Mouse (Mus musculus): ENCODE data around the gene Dhdh. TPM values are rescaled to one million over a fixed set of nuclear protein-coding genes. Genes with fewer than 3 reads are reported as not detected.
"Not testable (repeated sequence)": the region's sequence is repeated elsewhere in the genome, so short reads cannot be mapped to it uniquely, and the experiment has no call there.

Gene Dhdh
- 1 to 10 TPM; 3.5 to 4.7 TPM for total RNA-seq (2021)

DNA sequence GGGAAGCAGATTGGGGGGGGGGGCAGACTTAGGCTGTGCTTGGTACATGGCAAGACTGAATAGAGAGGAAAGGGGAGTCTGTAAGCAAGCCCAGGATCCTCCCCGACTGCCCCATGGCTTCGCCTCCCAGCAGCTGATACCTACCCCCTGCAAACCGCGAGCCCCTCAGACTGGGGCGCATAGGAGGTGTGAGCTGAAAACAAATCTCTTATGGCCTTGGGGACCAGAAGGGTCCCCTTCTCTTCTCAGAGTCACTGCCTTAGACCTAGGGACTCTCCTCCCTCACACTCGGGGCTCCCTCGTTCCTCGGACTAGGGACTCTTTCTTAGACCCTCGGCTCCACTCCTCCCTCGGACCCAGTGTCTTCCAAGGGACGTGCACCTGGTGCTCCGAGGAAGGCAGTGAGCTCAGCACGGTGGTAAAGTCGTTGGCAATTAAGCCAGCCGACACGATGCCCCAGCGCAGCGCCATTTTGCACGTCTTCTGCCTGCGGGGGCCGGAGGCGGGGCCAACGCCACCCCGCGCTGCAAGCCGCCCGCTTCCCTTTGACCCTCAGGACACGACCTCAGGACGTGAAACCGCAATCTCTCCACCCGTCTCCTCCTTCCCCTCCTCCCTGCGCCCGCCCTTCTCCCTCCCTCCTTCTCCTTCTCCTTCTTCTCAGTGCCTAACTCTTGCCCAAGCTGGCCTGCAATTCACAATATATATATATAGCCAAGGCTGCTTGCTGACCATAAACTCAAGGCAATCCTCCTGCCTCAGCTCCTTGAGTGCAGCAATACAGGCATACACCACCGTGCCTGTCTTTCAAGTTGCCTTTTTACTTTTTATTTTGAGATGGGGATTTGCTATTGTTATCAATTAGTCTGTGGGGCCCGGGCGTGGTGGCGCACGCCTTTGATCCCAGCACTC lies at the start of gene Dhdh:
TSS of gene Dhdh (minus strand) at position 513 of the 912 bp plus-strand sequence.
- DNase-seq, result peak; percentile 65

- DNase-seq, result no peak
These were observed 49.0 kb upstream of the Dhdh start for GRCm38 (mm10) chr7:45537602-45538001.

GRCm38 (mm10) chr7:45535676-45536075 lies 47.1 kb upstream of the Dhdh start:
- DNase-seq, result no peak

- peak; percentile 55 for DNase-seq
These were observed 42.0 kb upstream of the Dhdh start for GRCm38 (mm10) chr7:45530643-45531042.

DNA sequence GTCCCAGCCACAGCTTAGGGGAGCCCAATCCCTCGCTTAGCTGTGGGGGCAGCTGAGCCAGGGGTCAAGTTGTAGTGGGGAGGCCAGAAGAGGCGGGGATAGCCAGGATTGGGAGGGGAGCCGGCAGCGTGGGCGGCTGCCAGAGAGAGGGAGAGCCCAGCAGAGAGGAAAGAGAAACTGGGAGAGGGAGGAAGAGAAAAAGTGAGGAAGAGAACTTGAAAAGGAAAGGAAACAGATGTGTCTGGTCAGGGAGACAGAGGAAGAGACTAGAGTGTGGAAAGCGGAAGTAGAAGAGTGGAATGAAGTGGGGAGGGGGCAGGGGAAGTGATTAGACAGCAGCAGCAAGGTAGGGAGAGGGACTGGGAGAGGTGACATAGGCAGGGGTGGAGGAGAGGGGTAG lies 40.9 kb upstream of the Dhdh start:
- peak; percentile 57 for DNase-seq

GRCm38 (mm10) chr7:45527169-45527568 lies 38.6 kb upstream of the Dhdh start:
- DNase-seq, result not testable (repeated sequence)

DNA sequence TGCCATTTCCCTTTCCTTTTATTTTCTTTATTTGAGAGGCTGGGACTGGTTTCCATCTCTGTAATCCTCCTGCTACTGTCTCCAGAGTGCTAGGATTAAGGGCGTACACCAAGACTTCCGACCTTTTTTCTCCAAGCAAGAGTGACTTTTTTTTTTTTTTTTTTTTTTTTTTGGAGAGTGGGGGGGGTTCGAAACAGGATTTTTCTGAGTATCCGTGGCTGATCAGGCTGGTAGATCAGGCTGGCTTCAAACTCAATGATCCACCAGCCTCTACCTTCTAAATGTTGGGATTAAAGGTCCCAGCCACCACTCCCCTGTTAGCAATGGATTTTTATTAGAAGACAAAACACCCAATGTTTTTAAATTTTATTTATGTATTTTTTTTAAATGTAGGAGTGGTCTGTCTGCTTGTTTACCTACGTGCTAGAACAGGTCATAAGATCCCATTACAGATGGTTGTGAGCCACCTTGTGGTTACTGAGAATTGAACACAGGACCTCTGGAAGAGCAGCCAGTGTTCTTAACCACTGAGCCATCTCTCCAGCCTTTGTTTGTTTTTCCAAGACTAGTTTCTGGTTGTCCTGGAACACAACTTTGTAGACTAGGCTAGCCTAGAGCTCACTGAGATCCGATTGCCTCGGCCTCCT lies 38.0 kb upstream of the Dhdh start:
- DNase-seq, result no peak

DNA sequence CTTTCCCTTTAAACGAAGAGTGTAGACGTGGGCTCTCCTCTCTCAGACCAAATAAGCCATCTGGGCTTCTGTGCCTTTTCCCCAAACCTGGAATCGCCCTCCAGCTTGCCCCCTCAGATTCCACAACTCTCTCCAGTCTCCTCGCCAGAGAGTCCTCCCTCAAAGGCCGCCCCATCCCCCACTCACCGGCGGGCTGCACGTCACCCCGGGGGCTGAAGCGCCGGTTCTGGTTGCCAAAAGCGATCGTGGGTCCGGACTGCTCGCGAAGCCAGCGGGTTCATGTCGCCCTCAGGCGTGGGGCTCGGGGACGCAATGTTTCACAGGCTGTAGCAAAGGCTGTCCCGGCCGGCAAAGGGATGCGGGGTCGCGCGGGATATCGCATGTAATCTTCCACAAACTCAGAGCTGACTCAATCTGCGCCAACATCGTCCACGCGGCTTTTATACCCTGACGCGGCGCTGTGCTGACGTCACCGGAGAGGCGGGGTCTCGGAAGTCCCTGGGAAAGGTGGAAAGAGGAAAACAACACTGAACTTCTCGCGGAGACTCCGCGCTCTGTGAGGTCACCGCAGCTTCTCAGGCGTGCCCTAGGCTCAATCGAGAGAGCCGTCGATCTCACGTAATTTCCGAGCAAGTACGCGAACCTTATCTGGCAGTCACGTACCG lies 37.3 kb upstream of the Dhdh start, which contains the start of the genes Ppp1r15a and Plekha4:
TSS of gene Ppp1r15a (minus strand) at position 460 of the 665 bp plus-strand sequence.
TSS of gene Plekha4 (plus strand) at position 522 of the 665 bp plus-strand sequence.
- peak; percentile 97 for DNase-seq

DNA sequence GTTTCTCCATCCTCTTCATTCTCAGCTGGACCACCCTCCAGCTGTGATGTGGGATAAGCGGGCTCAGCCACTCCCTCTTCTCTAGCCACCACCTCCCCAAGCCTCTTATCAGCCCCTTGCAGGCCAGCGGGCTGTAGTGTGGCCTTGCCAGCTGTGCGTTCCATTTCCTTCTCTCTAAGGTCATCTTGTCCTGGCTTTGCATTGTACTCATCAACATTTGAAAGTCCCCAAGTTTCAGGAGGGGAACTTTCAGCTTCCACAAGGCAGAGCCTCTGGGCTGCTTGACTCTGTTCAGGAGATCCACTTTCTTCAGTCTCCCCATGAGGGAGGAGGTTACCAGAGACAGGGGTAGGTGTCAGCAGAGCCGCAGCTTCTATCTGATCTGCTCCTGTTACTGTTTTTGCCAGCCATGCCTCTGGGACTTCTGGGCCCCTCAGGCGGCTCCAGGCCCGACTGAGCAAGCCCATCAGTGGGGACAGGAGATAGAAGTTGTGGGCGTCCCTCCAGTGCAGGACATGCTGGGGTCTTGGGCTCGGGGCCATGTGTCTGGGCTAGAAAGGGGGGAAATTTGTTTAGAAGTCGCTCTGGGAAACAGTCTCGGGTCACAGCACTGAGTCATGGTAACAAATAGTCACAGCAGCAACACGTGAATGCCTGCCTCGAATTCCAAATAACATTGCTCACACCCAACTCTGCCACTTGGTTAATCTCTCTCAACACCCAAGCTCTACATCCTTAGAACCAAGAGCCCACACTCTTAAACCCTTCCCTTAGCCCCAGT lies 36.4 kb upstream of the Dhdh start:
- DNase-seq, result peak; percentile 56

DNA sequence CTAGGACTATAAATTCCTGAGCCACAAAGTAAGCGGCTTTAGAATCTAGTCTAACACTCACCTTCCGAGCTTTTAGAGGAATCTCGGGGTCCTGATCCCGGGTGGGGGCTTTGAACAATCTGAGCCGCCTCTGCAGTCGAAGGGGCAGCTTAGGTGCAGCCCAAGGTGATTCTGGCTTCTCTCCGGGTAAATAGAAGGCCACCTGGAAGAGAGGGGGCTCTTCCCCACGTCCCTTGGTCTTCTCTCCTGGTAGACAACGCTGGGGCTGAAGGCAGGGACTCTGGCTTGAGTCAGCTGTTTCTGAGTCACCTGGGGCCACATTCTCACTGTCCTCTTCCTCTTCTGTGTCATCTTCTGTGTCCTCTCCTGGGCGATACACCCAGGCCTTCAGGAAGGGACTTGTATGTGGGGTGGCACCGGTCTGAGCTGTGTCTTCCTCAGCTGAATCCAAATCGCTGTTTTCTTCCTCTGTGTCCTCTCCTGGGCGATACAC lies 35.1 kb upstream of the Dhdh start:
- no peak for DNase-seq

GRCm38 (mm10) chr7:45522957-45523676 lies 34.5 kb upstream of the Dhdh start:
- DNase-seq, result no peak

DNA sequence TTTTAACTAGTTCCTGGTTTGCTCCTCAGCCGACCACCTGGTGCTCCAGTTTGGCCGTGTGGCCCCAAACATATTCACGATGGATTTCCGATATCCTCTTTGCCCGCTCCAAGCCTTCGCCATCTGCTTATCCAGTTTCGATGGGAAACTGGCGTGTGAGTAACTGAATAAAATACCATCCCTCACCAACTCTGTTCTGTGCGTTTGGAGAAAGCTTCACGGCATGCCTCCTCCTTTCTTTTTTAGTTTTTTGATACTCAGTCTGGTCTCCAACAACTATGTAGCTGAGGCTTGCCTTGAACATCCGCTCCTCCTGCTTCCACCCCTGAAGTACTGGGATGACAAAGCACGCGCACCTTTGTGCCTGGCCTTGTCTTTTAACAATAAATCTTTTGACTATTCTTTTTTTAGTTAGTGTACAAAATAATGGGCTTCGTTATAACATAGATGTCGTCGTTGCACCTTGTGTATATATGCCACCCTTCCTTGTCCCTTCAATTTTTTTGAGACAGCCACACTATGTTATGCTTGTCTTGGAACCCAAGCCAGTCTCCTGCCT lies 33.7 kb upstream of the Dhdh start:
- DNase-seq, result no peak

DNA sequence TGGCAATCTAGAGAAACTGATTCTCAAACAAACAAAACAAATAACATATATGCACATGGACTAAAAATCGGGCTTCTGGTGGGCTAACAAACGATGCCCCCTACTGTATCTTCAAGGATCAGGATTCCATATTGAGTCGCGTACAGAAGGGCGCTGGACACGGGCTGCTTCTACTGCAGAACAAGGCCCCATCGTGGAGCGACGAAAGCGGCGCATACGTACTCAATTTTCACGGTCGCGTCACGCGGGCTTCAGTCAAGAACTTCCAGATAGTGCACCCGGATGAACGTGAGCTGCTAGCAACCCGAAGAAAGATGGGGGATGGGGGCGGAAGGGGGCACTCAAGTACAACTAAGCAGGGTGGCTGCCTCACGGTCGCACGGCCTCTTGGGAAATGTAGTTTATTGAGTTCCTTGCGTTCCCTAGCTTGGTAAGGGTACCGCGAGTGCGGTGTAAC lies 33.2 kb upstream of the Dhdh start:
- peak; percentile 86 for DNase-seq

DNA sequence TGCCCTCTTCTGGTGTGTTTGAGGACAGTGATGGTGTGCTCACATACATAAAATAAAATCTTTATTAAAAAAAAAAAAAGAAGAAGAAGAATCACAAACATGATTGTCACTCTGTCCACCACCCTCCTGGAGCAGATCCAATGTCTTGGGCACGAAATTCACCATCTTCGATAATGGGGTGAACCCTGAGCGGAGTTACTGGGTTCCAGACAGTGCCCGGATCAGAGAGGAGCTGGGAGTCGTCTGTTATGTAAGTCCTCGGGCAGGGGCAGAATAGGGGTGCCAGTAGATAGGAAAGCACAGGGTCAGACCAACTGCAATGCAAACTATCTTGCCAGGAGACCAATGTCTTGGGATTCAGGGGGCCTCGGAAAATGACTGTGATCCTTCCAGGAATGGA lies 32.0 kb upstream of the Dhdh start:
- DNase-seq, result no peak

DNA sequence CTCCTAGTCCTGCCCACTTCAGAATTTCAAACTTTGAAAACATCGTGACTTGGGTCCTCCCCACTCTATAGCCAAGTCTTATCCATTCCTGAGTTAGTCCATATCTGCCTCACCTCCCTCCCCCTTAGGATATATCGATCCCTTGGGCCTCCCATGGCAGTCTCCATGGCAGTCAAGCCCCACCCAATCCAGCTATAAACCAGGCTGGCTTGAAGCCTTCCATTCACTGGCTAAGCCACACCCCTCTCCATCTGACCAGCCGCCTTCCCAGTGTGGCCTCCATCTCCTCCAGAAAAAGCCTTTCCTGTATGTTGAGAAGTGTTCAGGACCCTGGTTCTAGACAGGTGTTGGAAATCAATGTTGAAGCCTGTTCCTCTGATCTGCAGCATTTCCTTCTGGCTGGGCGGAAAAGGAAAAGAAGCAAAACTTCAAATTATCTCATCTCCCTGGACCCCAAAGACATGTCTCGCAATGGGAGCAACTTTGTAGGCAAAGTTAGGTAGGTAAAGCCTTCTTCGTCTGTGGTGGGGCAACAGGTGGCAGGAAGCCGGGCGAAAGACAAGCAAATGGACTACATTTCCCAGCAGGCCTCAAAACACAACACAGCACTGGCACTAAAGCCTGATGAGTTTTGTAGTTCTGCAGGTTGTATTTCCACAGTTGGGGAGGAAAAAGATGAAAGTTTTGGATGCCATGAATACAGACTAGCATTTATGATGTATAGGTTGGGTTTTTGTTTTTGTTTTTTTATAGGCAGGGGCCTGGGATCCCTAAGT lies 30.9 kb upstream of the Dhdh start:
- no peak for DNase-seq

- DNase-seq, result no peak
These were observed 30.0 kb upstream of the Dhdh start for GRCm38 (mm10) chr7:45518618-45519017.

GRCm38 (mm10) chr7:45516846-45517245 lies 28.2 kb upstream of the Dhdh start:
- DNase-seq, result not testable (repeated sequence)

- DNase-seq, result no peak
These were observed 26.8 kb upstream of the Dhdh start for GRCm38 (mm10) chr7:45515436-45515835.

- no peak for DNase-seq
These were observed 25.8 kb upstream of the Dhdh start for GRCm38 (mm10) chr7:45514411-45514810.
